Mouse (Mus musculus) cortical plate, adult 2 months (tissue): ENCODE data around the gene Ffar4.

ENCODE experiments used
- CTCF ChIP-seq: fragments of 200-500 bp; IDR thresholded peaks from 2 replicates; pipeline ENCODE4 v1.5.1; 2011; ENCODE audit warnings: mild to moderate bottlenecking, control low read depth, low read length; ENCODE audit not compliant: insufficient read depth; ENCODE audit errors: extremely low read depth
- POLR2A ChIP-seq: fragments of 200-500 bp; IDR thresholded peaks from 2 replicates; pipeline ENCODE4 v1.6.1; 2011; ENCODE audit warnings: mild to moderate bottlenecking, low read length, control low read depth; ENCODE audit not compliant: insufficient read depth; ENCODE audit errors: extremely low read depth

- TF ChIP-seq POLR2A = no peak
- no peak for TF ChIP-seq CTCF
Measured at GRCm38 (mm10) chr19:38143540-38144271, 46.8 kb downstream of the Ffar4 start.
